Mouse (Mus musculus) R1 (cell line): ENCODE measurements at regions not wholly inside any gene's neighbourhood (a gene's known extent, or its start where the extent isn't known, plus 50 kb on each side); places are given as distances from the start of the nearest gene placed in this dataset.

ENCODE experiments used
- DNase-seq: peaks from one replicate; pipeline ENCODE4 v3.0.0-alpha.2; 2018; ENCODE audit warnings: low read depth, low spot score

- DNase-seq = no peak
Measured at GRCm38 (mm10) chr8:36304809-36305208, 539.2 kb downstream of the Gm19410 start.

- DNase-seq = no peak
Measured at GRCm38 (mm10) chr8:36306336-36306735, 540.7 kb downstream of the Gm19410 start.

GRCm38 (mm10) chr8:36307496-36307895 lies 541.9 kb downstream of the Gm19410 start:
- no peak for DNase-seq

GRCm38 (mm10) chr8:36308056-36308455 lies 542.5 kb downstream of the Gm19410 start:
- no peak for DNase-seq

- DNase-seq = no peak
Measured at GRCm38 (mm10) chr8:36309326-36309725, 543.7 kb downstream of the Gm19410 start.

GRCm38 (mm10) chr8:36309952-36310351 lies 544.4 kb downstream of the Gm19410 start:
- no peak for DNase-seq

- no peak for DNase-seq
Measured at GRCm38 (mm10) chr8:36311734-36312133, 546.1 kb downstream of the Gm19410 start.

GRCm38 (mm10) chr8:36312963-36313362 lies 547.4 kb downstream of the Gm19410 start:
- DNase-seq = no peak

GRCm38 (mm10) chr8:36318396-36318795 lies 552.8 kb downstream of the Gm19410 start:
- DNase-seq = no peak

GRCm38 (mm10) chr8:36318884-36319283 lies 553.3 kb downstream of the Gm19410 start:
- DNase-seq = no peak

GRCm38 (mm10) chr8:36319314-36319959 lies 553.8 kb downstream of the Gm19410 start:
- DNase-seq = peak; percentile 4

- DNase-seq = no peak
Measured at GRCm38 (mm10) chr8:36322125-36322524, 556.5 kb downstream of the Gm19410 start.

GRCm38 (mm10) chr8:36322578-36322977 lies 557.0 kb downstream of the Gm19410 start:
- no peak for DNase-seq

GRCm38 (mm10) chr8:36338628-36339027 lies 573.0 kb downstream of the Gm19410 start:
- DNase-seq = no peak

GRCm38 (mm10) chr8:36339449-36339848 lies 573.9 kb downstream of the Gm19410 start:
- no peak for DNase-seq

- DNase-seq = no peak
Measured at GRCm38 (mm10) chr8:36340454-36340853, 574.9 kb downstream of the Gm19410 start.

GRCm38 (mm10) chr8:36341965-36342364 lies 576.4 kb downstream of the Gm19410 start:
- DNase-seq = no peak

- DNase-seq = no peak
Measured at GRCm38 (mm10) chr8:36342650-36343049, 577.1 kb downstream of the Gm19410 start.

- peak; percentile 85 for DNase-seq
Measured at GRCm38 (mm10) chr8:36346682-36347324, 581.2 kb downstream of the Gm19410 start.

GRCm38 (mm10) chr8:36348067-36348466 lies 582.5 kb downstream of the Gm19410 start:
- DNase-seq = no peak

GRCm38 (mm10) chr8:36354926-36355325 lies 589.3 kb downstream of the Gm19410 start:
- DNase-seq = peak; percentile 11

GRCm38 (mm10) chr8:36358998-36359397 lies 593.4 kb downstream of the Gm19410 start:
- no peak for DNase-seq

GRCm38 (mm10) chr8:36361255-36361654 lies 595.7 kb downstream of the Gm19410 start:
- DNase-seq = peak; percentile 71
